Mouse (Mus musculus) liver, adult 2 months (tissue): Measurements from ENCODE around the gene Stx2.
A peak's percentile ranks its signal among the peaks of the same experiment; 100 is the strongest.

Source experiments
- CTCF ChIP-seq: fragments of 200-500 bp; IDR thresholded peaks from 2 replicates; pipeline ENCODE4 v1.5.1; 2011; ENCODE audit warnings: low read depth, low read length, control low read depth
- POLR2A ChIP-seq: fragments of 200-500 bp; IDR thresholded peaks from 2 replicates; pipeline ENCODE4 v1.6.1; 2011; ENCODE audit warnings: low read length, control low read depth; ENCODE audit not compliant: insufficient read depth; ENCODE audit errors: extremely low read depth

DNA sequence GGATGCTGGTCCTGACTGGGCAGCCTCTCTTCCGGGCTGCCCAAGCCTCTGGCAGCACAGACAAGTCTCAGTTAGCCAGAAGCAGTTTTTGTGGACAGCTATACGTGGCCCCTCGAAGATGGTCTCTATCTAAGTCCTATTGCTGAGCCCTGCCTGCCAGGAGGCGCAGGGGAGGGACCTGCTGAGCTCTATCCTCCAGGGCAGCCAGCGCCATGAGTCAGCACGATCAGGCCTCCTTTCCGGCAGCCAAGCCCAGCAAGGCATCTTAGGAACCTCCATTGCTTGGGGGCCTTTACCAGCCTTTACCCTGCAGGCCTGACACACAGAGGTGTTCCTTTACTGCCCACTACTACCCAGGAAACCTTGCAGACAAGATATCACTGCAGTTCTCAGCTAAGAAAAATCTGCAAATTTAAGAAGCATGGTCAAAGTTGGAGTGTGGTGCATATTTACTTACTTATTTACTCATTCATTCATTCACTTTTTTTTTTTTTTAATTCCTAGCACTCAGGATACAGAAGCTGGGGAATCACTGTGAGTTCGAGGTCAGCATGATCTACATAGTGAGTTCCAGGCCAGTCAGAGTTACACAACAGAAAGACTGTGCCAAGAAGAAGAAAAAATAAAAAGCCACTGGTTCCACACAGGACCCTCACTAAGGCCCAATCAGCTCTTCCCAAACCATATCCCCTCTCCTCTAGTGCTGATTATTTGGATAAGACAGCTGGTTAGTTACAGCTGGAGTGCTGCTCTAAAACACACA is 7.5 kb downstream of the Stx2 start:
- peak; percentile 18; the same call in 1 of the 2 replicates for TF ChIP-seq CTCF
- no peak for TF ChIP-seq POLR2A
